Mouse (Mus musculus): ENCODE data around the gene Klk8. TPM values are rescaled to one million over a fixed set of nuclear protein-coding genes. Genes with fewer than 3 reads are reported as not detected.

The Klk8 gene
- polyA plus RNA-seq, 1 experiment from 2014 or later, result 6.8 TPM

- Histone ChIP-seq H3K4me1 (replicated peaks; ENCODE audit: control insufficient read depth, insufficient read depth, low read length) (no peaks in the 10 kb centered on the region), H3K27ac (ENCODE audit: low read length) (no peak overlapping the region), H3K36me3 (ENCODE audit: control insufficient read depth, insufficient read depth) (no peaks in the 10 kb centered on the region), H3K9ac (replicated peaks; ENCODE audit: low read depth, low read length) (no peak overlapping the region), H3K27me3 (replicated peaks; ENCODE audit: control insufficient read depth, insufficient read depth, low read length) (no peaks in the 10 kb centered on the region), H3K4me2 (ENCODE audit: low read length) (no peak overlapping the region), H3K4me3 (replicated peaks; ENCODE audit: low read length) (no peak overlapping the region), H3K9me3 (ENCODE audit: control insufficient read depth, low read length) (no peaks in the 10 kb centered on the region)
- WGBS, result 90% methylated on average over 7 of the region's 7 CpGs
- no peak for ATAC-seq
These were observed 17.8 kb downstream of the Klk8 start for GRCm38 (mm10) chr7:43815211-43815610.

GRCm38 (mm10) chr7:43816746-43817145, 19.4 kb downstream of the Klk8 start:
- Histone ChIP-seq H3K27me3 (replicated peaks; ENCODE audit: control insufficient read depth, insufficient read depth, low read length) (no peaks in the 10 kb centered on the region), H3K9ac (replicated peaks; ENCODE audit: low read depth, low read length) (no peak overlapping the region), H3K4me1 (replicated peaks; ENCODE audit: control insufficient read depth, insufficient read depth, low read length) (no peaks in the 10 kb centered on the region), H3K4me2 (ENCODE audit: low read length) (no peak overlapping the region), H3K27ac (ENCODE audit: low read length) (no peak overlapping the region), H3K4me3 (replicated peaks; ENCODE audit: low read length) (no peak overlapping the region), H3K36me3 (ENCODE audit: control insufficient read depth, insufficient read depth) (no peaks in the 10 kb centered on the region), H3K9me3 (ENCODE audit: control insufficient read depth, low read length) (no peaks in the 10 kb centered on the region)
- ATAC-seq, result no peak

GRCm38 (mm10) chr7:43821581-43821980, 24.2 kb downstream of the Klk8 start:
- no peaks in the 10 kb centered on the region for H3K27me3 ChIP-seq (replicated peaks; ENCODE audit: control insufficient read depth, insufficient read depth, low read length)
- WGBS, result 94% methylated on average over 7 of the region's 7 CpGs
- no peak for ATAC-seq

GRCm38 (mm10) chr7:43824199-43824598, 26.8 kb downstream of the Klk8 start, which contains the start of gene Klk6:
Klk6 (plus strand) TSS chr7:43824499.
- no peak for ATAC-seq
- Histone ChIP-seq H3K9me3 (ENCODE audit: control insufficient read depth, low read length) (no peaks in the 10 kb centered on the region), H3K36me3 (ENCODE audit: control insufficient read depth, insufficient read depth) (no peaks in the 10 kb centered on the region), H3K4me2 (ENCODE audit: low read length) (no peak within 1 kb of the TSS), H3K27me3 (replicated peaks; ENCODE audit: control insufficient read depth, insufficient read depth, low read length) (no peaks in the 10 kb centered on the region), H3K4me1 (replicated peaks; ENCODE audit: control insufficient read depth, insufficient read depth, low read length) (no peaks in the 10 kb centered on the region), H3K9ac (replicated peaks; ENCODE audit: low read depth, low read length) (no peak within 1 kb of the TSS), H3K4me3 (replicated peaks; ENCODE audit: low read length) (no peak within 1 kb of the TSS), H3K27ac (ENCODE audit: low read length) (no peak within 1 kb of the TSS)
- WGBS, result 82% methylated on average over 10 of the region's 10 CpGs

More at GRCm38 (mm10) chr7:43821581-43821980, 24.2 kb downstream of the Klk8 start:
- H3K27ac ChIP-seq (ENCODE audit: low read length), result no peak overlapping the region
- H3K4me1 ChIP-seq (replicated peaks; ENCODE audit: control insufficient read depth, insufficient read depth, low read length), result no peaks in the 10 kb centered on the region
- no peaks in the 10 kb centered on the region for H3K9me3 ChIP-seq (ENCODE audit: control insufficient read depth, low read length)
- no peak overlapping the region for H3K4me3 ChIP-seq (replicated peaks; ENCODE audit: low read length)
- no peak overlapping the region for H3K9ac ChIP-seq (replicated peaks; ENCODE audit: low read depth, low read length)
- no peaks in the 10 kb centered on the region for H3K36me3 ChIP-seq (ENCODE audit: control insufficient read depth, insufficient read depth)
- no peak overlapping the region for H3K4me2 ChIP-seq (ENCODE audit: low read length)

GRCm38 (mm10) chr7:43826056-43826455, 28.7 kb downstream of the Klk8 start:
- Histone ChIP-seq H3K4me2 (ENCODE audit: low read length) (no peak overlapping the region), H3K9me3 (ENCODE audit: control insufficient read depth, low read length) (no peaks in the 10 kb centered on the region), H3K36me3 (ENCODE audit: control insufficient read depth, insufficient read depth) (no peaks in the 10 kb centered on the region), H3K4me3 (replicated peaks; ENCODE audit: low read length) (no peak overlapping the region), H3K27ac (ENCODE audit: low read length) (no peak overlapping the region), H3K4me1 (replicated peaks; ENCODE audit: control insufficient read depth, insufficient read depth, low read length) (no peaks in the 10 kb centered on the region), H3K9ac (replicated peaks; ENCODE audit: low read depth, low read length) (no peak overlapping the region), H3K27me3 (replicated peaks; ENCODE audit: control insufficient read depth, insufficient read depth, low read length) (no peaks in the 10 kb centered on the region)
- no peak for ATAC-seq
- WGBS, result 90% methylated on average over 5 of the region's 5 CpGs

GRCm38 (mm10) chr7:43827706-43828105, 30.3 kb downstream of the Klk8 start:
- no peak overlapping the region for H3K27ac ChIP-seq (ENCODE audit: low read length)
- no peak for ATAC-seq
- no peak overlapping the region for H3K4me3 ChIP-seq (replicated peaks; ENCODE audit: low read length)
- no peaks in the 10 kb centered on the region for H3K4me1 ChIP-seq (replicated peaks; ENCODE audit: control insufficient read depth, insufficient read depth, low read length)
- H3K9me3 ChIP-seq (ENCODE audit: control insufficient read depth, low read length), result no peaks in the 10 kb centered on the region
- WGBS, result 85% methylated on average over 4 of the region's 4 CpGs
- H3K36me3 ChIP-seq (ENCODE audit: control insufficient read depth, insufficient read depth), result no peaks in the 10 kb centered on the region
- H3K27me3 ChIP-seq (replicated peaks; ENCODE audit: control insufficient read depth, insufficient read depth, low read length), result no peaks in the 10 kb centered on the region
- no peak overlapping the region for H3K9ac ChIP-seq (replicated peaks; ENCODE audit: low read depth, low read length)
- H3K4me2 ChIP-seq (ENCODE audit: low read length), result no peak overlapping the region

GRCm38 (mm10) chr7:43829006-43829405, 31.6 kb downstream of the Klk8 start:
- H3K4me2 ChIP-seq (ENCODE audit: low read length), result no peak overlapping the region
- H3K9ac ChIP-seq (replicated peaks; ENCODE audit: low read depth, low read length), result no peak overlapping the region
- H3K27ac ChIP-seq (ENCODE audit: low read length), result no peak overlapping the region
- 93% methylated on average over 8 of the region's 8 CpGs for WGBS
- no peaks in the 10 kb centered on the region for H3K36me3 ChIP-seq (ENCODE audit: control insufficient read depth, insufficient read depth)
- H3K27me3 ChIP-seq (replicated peaks; ENCODE audit: control insufficient read depth, insufficient read depth, low read length), result no peaks in the 10 kb centered on the region
- no peak overlapping the region for H3K4me3 ChIP-seq (replicated peaks; ENCODE audit: low read length)
- no peaks in the 10 kb centered on the region for H3K9me3 ChIP-seq (ENCODE audit: control insufficient read depth, low read length)
- ATAC-seq, result no peak
- no peaks in the 10 kb centered on the region for H3K4me1 ChIP-seq (replicated peaks; ENCODE audit: control insufficient read depth, insufficient read depth, low read length)

- Histone ChIP-seq H3K4me2 (ENCODE audit: low read length) (no peak within 1 kb of the TSS), H3K27me3 (replicated peaks; ENCODE audit: control insufficient read depth, insufficient read depth, low read length) (no peaks in the 10 kb centered on the region), H3K4me1 (replicated peaks; ENCODE audit: control insufficient read depth, insufficient read depth, low read length) (no peaks in the 10 kb centered on the region), H3K36me3 (ENCODE audit: control insufficient read depth, insufficient read depth) (no peaks in the 10 kb centered on the region), H3K9me3 (ENCODE audit: control insufficient read depth, low read length) (no peaks in the 10 kb centered on the region), H3K9ac (replicated peaks; ENCODE audit: low read depth, low read length) (no peak within 1 kb of the TSS), H3K4me3 (replicated peaks; ENCODE audit: low read length) (no peak within 1 kb of the TSS), H3K27ac (ENCODE audit: low read length) (no peak within 1 kb of the TSS)
- WGBS, result 49% methylated on average over 3 of the region's 3 CpGs
- ATAC-seq, result no peak
These were observed 44.3 kb downstream of the Klk8 start, which contains the start of gene Klk5 for GRCm38 (mm10) chr7:43841701-43842100. Klk5 (plus strand) TSS chr7:43841971.

GRCm38 (mm10) chr7:43843801-43844200, 46.4 kb downstream of the Klk8 start:
- H3K27me3 ChIP-seq (replicated peaks; ENCODE audit: control insufficient read depth, insufficient read depth, low read length), result no peaks in the 10 kb centered on the region

GRCm38 (mm10) chr7:43851616-43852015, 54.2 kb downstream of the Klk8 start:
- no peak overlapping the region for H3K27ac ChIP-seq (ENCODE audit: low read length)
- no peak overlapping the region for H3K4me3 ChIP-seq (replicated peaks; ENCODE audit: low read length)
- no peaks in the 10 kb centered on the region for H3K27me3 ChIP-seq (replicated peaks; ENCODE audit: control insufficient read depth, insufficient read depth, low read length)
- no peaks in the 10 kb centered on the region for H3K4me1 ChIP-seq (replicated peaks; ENCODE audit: control insufficient read depth, insufficient read depth, low read length)
- H3K9me3 ChIP-seq (ENCODE audit: control insufficient read depth, low read length), result no peaks in the 10 kb centered on the region
- H3K4me2 ChIP-seq (ENCODE audit: low read length), result no peak overlapping the region
- no peaks in the 10 kb centered on the region for H3K36me3 ChIP-seq (ENCODE audit: control insufficient read depth, insufficient read depth)
- H3K9ac ChIP-seq (replicated peaks; ENCODE audit: low read depth, low read length), result no peak overlapping the region
- 88% methylated on average over 6 of the region's 6 CpGs for WGBS
- no peak for ATAC-seq

More at GRCm38 (mm10) chr7:43843801-43844200, 46.4 kb downstream of the Klk8 start:
- no peak for ATAC-seq
- 89% methylated on average over 4 of the region's 4 CpGs for WGBS
- no peaks in the 10 kb centered on the region for H3K4me1 ChIP-seq (replicated peaks; ENCODE audit: control insufficient read depth, insufficient read depth, low read length)
- no peak overlapping the region for H3K9ac ChIP-seq (replicated peaks; ENCODE audit: low read depth, low read length)
- H3K27ac ChIP-seq (ENCODE audit: low read length), result no peak overlapping the region
- no peak overlapping the region for H3K4me2 ChIP-seq (ENCODE audit: low read length)
- no peaks in the 10 kb centered on the region for H3K9me3 ChIP-seq (ENCODE audit: control insufficient read depth, low read length)
- H3K36me3 ChIP-seq (ENCODE audit: control insufficient read depth, insufficient read depth), result no peaks in the 10 kb centered on the region
- no peak overlapping the region for H3K4me3 ChIP-seq (replicated peaks; ENCODE audit: low read length)
